Mouse (Mus musculus): ENCODE results near the gene Nek3. TPM values are rescaled to one million over a fixed set of nuclear protein-coding genes. Genes with fewer than 3 reads are reported as not detected.
"Not testable (repeated sequence)": the region's sequence is repeated elsewhere in the genome, so short reads cannot be mapped to it uniquely, and the experiment has no call there.

Nek3 gene
- polyA plus RNA-seq, 1 experiment: 1.4 TPM

DNA sequence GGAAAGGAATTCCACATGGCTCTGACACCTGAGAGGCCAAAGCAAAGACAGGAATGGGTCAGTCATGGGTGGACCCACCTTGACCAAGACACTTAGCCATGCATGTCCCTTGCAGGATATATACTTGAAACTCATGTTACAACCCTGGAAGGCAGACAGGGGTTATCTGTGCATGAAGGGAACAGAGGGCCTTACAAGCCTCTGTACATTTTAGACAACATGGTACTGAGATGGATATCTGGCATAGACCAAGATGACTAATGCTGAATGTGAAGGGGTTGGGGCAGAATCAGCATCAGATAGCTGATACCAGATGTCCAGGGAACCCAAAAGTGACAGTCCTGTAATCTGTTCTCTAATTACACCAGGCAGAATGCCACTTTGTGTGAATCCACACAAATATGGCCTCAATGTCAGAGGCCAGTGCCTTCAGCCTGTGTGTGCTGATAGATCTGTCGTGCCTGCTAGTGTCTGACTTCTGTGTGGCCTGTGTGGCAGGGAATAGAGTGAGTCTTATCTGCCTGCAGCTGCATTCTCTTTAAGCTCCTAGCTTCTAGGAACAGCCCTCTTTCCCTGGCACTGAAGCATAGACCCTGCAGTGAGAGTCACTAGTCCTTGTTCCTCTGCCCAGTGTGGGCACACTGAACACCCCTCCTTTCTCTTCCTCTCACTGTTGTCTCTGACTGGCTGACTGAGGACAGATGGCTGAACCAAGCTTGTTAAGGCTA, 22.3 kb downstream of the Nek3 start:
- no peak for TF ChIP-seq CEBPB (IDR thresholded peaks at IDR 0.05; ENCODE audit: low read depth)
- TF ChIP-seq MYOG (IDR thresholded peaks at IDR 0.05; ENCODE audit: control insufficient read depth, extremely low read depth, insufficient read length): no peak
- TF ChIP-seq CTCF (IDR thresholded peaks at IDR 0.05; ENCODE audit: control insufficient read depth, insufficient read depth, insufficient read length): no peak
- TF ChIP-seq USF1 (IDR thresholded peaks at IDR 0.05; ENCODE audit: low read depth): no peak
- no peak for TF ChIP-seq MYOD1 (IDR thresholded peaks at IDR 0.05; ENCODE audit: control insufficient read depth, insufficient read length, low read depth)
- TF ChIP-seq FOSL1 (IDR thresholded peaks at IDR 0.05; ENCODE audit: insufficient read depth, low read length, poor library complexity, severe bottlenecking): no peak
- no peak for TF ChIP-seq MAX (IDR thresholded peaks at IDR 0.05)
- Histone ChIP-seq H3K4me3 (ENCODE audit: insufficient read depth, poor library complexity, severe bottlenecking) (no peak overlapping the region), H3K79me3 (ENCODE audit: low read depth) (no peaks in the 10 kb centered on the region), H3K27me3 (ENCODE audit: control insufficient read depth, insufficient read depth, insufficient read length) (no peaks in the 10 kb centered on the region), H3ac (ENCODE audit: control insufficient read depth, insufficient read length, low read depth) (no peak overlapping the region), H3K79me2 (ENCODE audit: control insufficient read depth, insufficient read depth) (no peaks in the 10 kb centered on the region), H3K36me3 (ENCODE audit: control insufficient read depth, insufficient read depth) (no peaks in the 10 kb centered on the region)

- no peaks in the 10 kb centered on the region for H3K36me3 ChIP-seq (ENCODE audit: control insufficient read depth, insufficient read depth)
- H3K79me2 ChIP-seq (ENCODE audit: control insufficient read depth, insufficient read depth): no peaks in the 10 kb centered on the region
- no peaks in the 10 kb centered on the region for H3K27me3 ChIP-seq (ENCODE audit: control insufficient read depth, insufficient read depth, insufficient read length)
- no peak overlapping the region for H3ac ChIP-seq (ENCODE audit: control insufficient read depth, insufficient read length, low read depth)
- H3K4me3 ChIP-seq (ENCODE audit: insufficient read depth, poor library complexity, severe bottlenecking): no peak overlapping the region
- H3K79me3 ChIP-seq (ENCODE audit: low read depth): no peaks in the 10 kb centered on the region
- TF ChIP-seq FOSL1 (IDR thresholded peaks at IDR 0.05; ENCODE audit: insufficient read depth, low read length, poor library complexity, severe bottlenecking): no peak
- no peak for TF ChIP-seq CTCF (IDR thresholded peaks at IDR 0.05; ENCODE audit: control insufficient read depth, insufficient read depth, insufficient read length)
- no peak for TF ChIP-seq USF1 (IDR thresholded peaks at IDR 0.05; ENCODE audit: low read depth)
- no peak for TF ChIP-seq CEBPB (IDR thresholded peaks at IDR 0.05; ENCODE audit: low read depth)
- TF ChIP-seq MAX (IDR thresholded peaks at IDR 0.05): no peak
Measured at GRCm38 (mm10) chr8:22142592-22142991, 23.6 kb downstream of the Nek3 start.

GRCm38 (mm10) chr8:22141836-22142385, 24.3 kb downstream of the Nek3 start:
- H3K4me3 ChIP-seq (ENCODE audit: insufficient read depth, poor library complexity, severe bottlenecking): no peak overlapping the region
- no peaks in the 10 kb centered on the region for H3K36me3 ChIP-seq (ENCODE audit: control insufficient read depth, insufficient read depth)
- TF ChIP-seq MYOD1 (IDR thresholded peaks at IDR 0.05; ENCODE audit: control insufficient read depth, insufficient read length, low read depth) (no peak), MAX (IDR thresholded peaks at IDR 0.05) (no peak), MYOG (IDR thresholded peaks at IDR 0.05; ENCODE audit: control insufficient read depth, extremely low read depth, insufficient read length) (no peak), CTCF (IDR thresholded peaks at IDR 0.05; ENCODE audit: control insufficient read depth, insufficient read depth, insufficient read length) (no peak), FOSL1 (IDR thresholded peaks at IDR 0.05; ENCODE audit: insufficient read depth, low read length, poor library complexity, severe bottlenecking) (no peak), USF1 (IDR thresholded peaks at IDR 0.05; ENCODE audit: low read depth) (no peak), CEBPB (IDR thresholded peaks at IDR 0.05; ENCODE audit: low read depth) (no peak)
- no peaks in the 10 kb centered on the region for H3K27me3 ChIP-seq (ENCODE audit: control insufficient read depth, insufficient read depth, insufficient read length)
- no peak overlapping the region for H3ac ChIP-seq (ENCODE audit: control insufficient read depth, insufficient read length, low read depth)
- no peaks in the 10 kb centered on the region for H3K79me2 ChIP-seq (ENCODE audit: control insufficient read depth, insufficient read depth)
- no peaks in the 10 kb centered on the region for H3K79me3 ChIP-seq (ENCODE audit: low read depth)

DNA sequence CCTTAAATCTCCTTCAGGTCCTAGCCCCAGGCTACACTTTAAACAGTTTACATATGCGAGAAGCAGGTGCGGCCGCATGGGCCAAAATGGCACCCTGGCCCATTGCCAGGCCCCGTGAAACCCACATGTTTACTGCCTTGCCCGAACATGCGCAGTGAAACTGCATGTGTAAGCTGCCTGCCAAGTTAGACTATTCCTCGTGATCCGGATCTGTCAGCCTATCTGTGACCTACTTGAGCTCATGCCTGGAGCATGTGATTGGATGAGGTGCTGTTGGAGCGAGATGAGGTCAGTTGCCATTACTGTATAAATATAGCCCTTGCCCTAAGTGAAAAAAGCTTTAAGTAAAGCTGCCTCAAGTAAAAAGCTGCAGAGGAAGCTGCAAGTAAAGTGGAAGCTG, 29.8 kb downstream of the Nek3 start:
- H3K27me3 ChIP-seq (ENCODE audit: control insufficient read depth, insufficient read depth, insufficient read length); H3K36me3 ChIP-seq (ENCODE audit: control insufficient read depth, insufficient read depth); H3K4me3 ChIP-seq (ENCODE audit: insufficient read depth, poor library complexity, severe bottlenecking); H3K79me2 ChIP-seq (ENCODE audit: control insufficient read depth, insufficient read depth); H3ac ChIP-seq (ENCODE audit: control insufficient read depth, insufficient read length, low read depth); H3K79me3 ChIP-seq (ENCODE audit: low read depth): not testable (repeated sequence)

DNA sequence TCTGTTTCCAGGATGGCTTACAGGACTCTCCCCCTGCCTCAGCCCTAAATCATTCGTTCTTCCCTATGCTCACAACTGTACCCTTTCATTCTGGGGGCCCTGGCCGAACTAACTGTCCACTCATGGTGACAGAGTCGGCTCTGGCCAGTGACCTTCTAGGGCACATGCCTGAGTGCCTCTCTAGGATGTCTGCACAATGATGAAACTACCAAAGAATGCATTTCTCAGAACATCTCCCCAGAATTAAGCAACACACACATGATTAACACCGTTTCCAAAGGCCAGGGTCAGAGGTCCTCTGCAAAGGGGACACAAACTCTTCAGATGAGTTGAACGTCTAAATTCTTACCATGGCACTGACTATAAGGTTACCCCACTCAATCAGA, 31.5 kb downstream of the Nek3 start:
- no peak for TF ChIP-seq USF1 (IDR thresholded peaks at IDR 0.05; ENCODE audit: low read depth)
- no peak for TF ChIP-seq CEBPB (IDR thresholded peaks at IDR 0.05; ENCODE audit: low read depth)
- no peak for TF ChIP-seq MYOG (IDR thresholded peaks at IDR 0.05; ENCODE audit: control insufficient read depth, extremely low read depth, insufficient read length)
- TF ChIP-seq MAX (IDR thresholded peaks at IDR 0.05): no peak
- no peak for TF ChIP-seq CTCF (IDR thresholded peaks at IDR 0.05; ENCODE audit: control insufficient read depth, insufficient read depth, insufficient read length)
- TF ChIP-seq FOSL1 (IDR thresholded peaks at IDR 0.05; ENCODE audit: insufficient read depth, low read length, poor library complexity, severe bottlenecking): no peak
- no peak for TF ChIP-seq MYOD1 (IDR thresholded peaks at IDR 0.05; ENCODE audit: control insufficient read depth, insufficient read length, low read depth)
- Histone ChIP-seq H3ac (ENCODE audit: control insufficient read depth, insufficient read length, low read depth) (no peak overlapping the region), H3K4me3 (ENCODE audit: insufficient read depth, poor library complexity, severe bottlenecking) (no peak overlapping the region)

DNA sequence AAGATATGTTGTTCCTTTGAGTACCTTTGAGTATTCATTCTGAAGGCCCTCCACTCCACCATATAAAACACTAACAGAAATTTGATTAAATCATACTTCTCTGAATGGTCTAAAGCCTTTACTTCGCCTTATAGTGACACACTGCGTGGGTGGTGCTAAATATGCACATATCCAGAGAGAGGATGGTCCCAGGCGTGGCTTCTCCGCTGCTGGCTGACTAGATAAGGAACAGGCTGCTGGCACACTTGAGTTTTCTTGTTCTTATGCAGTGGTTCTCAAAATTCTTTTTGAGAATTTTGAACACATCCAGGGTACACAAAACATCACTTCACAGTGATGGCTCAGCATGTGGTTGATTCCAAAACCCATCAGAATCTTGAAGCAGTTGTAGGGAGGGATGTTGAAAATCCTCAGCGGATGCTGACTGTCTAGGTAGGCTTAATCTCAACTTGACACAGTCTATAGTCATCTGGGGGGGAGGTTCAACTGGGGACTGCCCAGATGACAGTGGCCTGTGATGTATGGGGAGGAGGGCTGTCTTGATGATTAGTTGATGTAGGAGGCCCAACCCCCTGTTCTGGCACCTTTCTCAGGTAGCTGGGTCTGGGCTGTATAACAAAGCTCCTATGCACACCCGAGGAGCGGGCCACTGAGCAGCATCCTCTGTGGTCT, 32.0 kb downstream of the Nek3 start:
- Histone ChIP-seq H3ac (ENCODE audit: control insufficient read depth, insufficient read length, low read depth) (no peak overlapping the region), H3K36me3 (ENCODE audit: control insufficient read depth, insufficient read depth) (no peaks in the 10 kb centered on the region), H3K79me2 (ENCODE audit: control insufficient read depth, insufficient read depth) (no peaks in the 10 kb centered on the region), H3K79me3 (ENCODE audit: low read depth) (no peaks in the 10 kb centered on the region), H3K27me3 (ENCODE audit: control insufficient read depth, insufficient read depth, insufficient read length) (no peaks in the 10 kb centered on the region), H3K4me3 (ENCODE audit: insufficient read depth, poor library complexity, severe bottlenecking) (no peak overlapping the region)
- TF ChIP-seq CTCF (IDR thresholded peaks at IDR 0.05; ENCODE audit: control insufficient read depth, insufficient read depth, insufficient read length): no peak
- no peak for TF ChIP-seq MAX (IDR thresholded peaks at IDR 0.05)
- TF ChIP-seq USF1 (IDR thresholded peaks at IDR 0.05; ENCODE audit: low read depth): no peak
- TF ChIP-seq CEBPB (IDR thresholded peaks at IDR 0.05; ENCODE audit: low read depth): no peak

More for the DNA sequence above, 31.5 kb downstream of the Nek3 start:
- H3K79me2 ChIP-seq (ENCODE audit: control insufficient read depth, insufficient read depth): no peaks in the 10 kb centered on the region
- no peaks in the 10 kb centered on the region for H3K27me3 ChIP-seq (ENCODE audit: control insufficient read depth, insufficient read depth, insufficient read length)
- no peaks in the 10 kb centered on the region for H3K36me3 ChIP-seq (ENCODE audit: control insufficient read depth, insufficient read depth)
- H3K79me3 ChIP-seq (ENCODE audit: low read depth): no peaks in the 10 kb centered on the region
